In genomic region chr5:7968152-7968551, GRCm38 (mm10) we compare ENCODE assay signal across 13 mouse cellular contexts. TPM values are rescaled to one million over a fixed set of nuclear protein-coding genes. Genes with fewer than 3 reads are reported as not detected.
"Had no signal": no experiment of that assay in that cellular context is flagged by ENCODE, and none has a peak within 500 bp of the region (broad histone marks: within the 10 kb centered on the region; RNA-seq: fewer than 3 reads in every experiment).

No protein-coding gene starts in this region.

- H3K27me3 ChIP-seq: liver, embryonic 13.5 days; midbrain, embryonic 13.5 days; neural tube, embryonic 15.5 days had no signal

- H3K36me3 ChIP-seq: limb, embryonic 10.5 days; liver, embryonic 13.5 days; midbrain, embryonic 13.5 days; neural tube, embryonic 15.5 days had no signal

- H3K4me3 ChIP-seq: left cerebral cortex, adult 2 months; limb, embryonic 10.5 days; liver, embryonic 13.5 days; midbrain, embryonic 13.5 days; myocyte; neural tube, embryonic 15.5 days had no signal

- H3K4me1 ChIP-seq: limb, embryonic 10.5 days; liver, embryonic 13.5 days; midbrain, embryonic 13.5 days; neural tube, embryonic 15.5 days had no signal

- H3K4me2 ChIP-seq: liver, embryonic 13.5 days; midbrain, embryonic 13.5 days; neural tube, embryonic 15.5 days had no signal

- ATAC-seq: hindbrain, postnatal 0 days; liver, postnatal 0 days; midbrain, embryonic 13.5 days had no signal

- DNase-seq: kidney, postnatal 25 days; liver, embryonic 13.5 days; liver, postnatal 0 days; lung, postnatal 10 days; right cerebral cortex, adult 18-20 months; right cerebral cortex, postnatal 25 days; thymus, postnatal 4 days had no signal

- H3K9me3 ChIP-seq: limb, embryonic 10.5 days; liver, embryonic 13.5 days; midbrain, embryonic 13.5 days; neural tube, embryonic 15.5 days had no signal

- H3K9ac ChIP-seq: liver, embryonic 13.5 days; liver, postnatal 0 days; midbrain, embryonic 13.5 days; neural tube, embryonic 15.5 days had no signal

- H3K27ac ChIP-seq: hindbrain, postnatal 0 days; left cerebral cortex, adult 2 months; limb, embryonic 10.5 days; liver, embryonic 13.5 days; midbrain, embryonic 13.5 days; neural tube, embryonic 15.5 days had no signal

RNA-seq across cellular contexts. Expression of gene Steap4, which starts 7.9 kb away (rescaled TPM):
- polyA plus RNA-seq: myocyte had no signal
